Mouse (Mus musculus) embryonic fibroblast, embryonic 13.5 days (primary cell): ENCODE results near the gene Maml3. TPM values are rescaled to one million over a fixed set of nuclear protein-coding genes. Genes with fewer than 3 reads are reported as not detected.

ENCODE experiments used
- H3K27ac ChIP-seq: 2 replicates; pipeline ENCODE4 v1.5.1; 2012; ENCODE audit warnings: low read length, control low read depth, inconsistent platforms; ENCODE audit not compliant: insufficient read depth
- H3K4me1 ChIP-seq: 2 replicates; pipeline ENCODE4 v1.6.1; 2011; ENCODE audit warnings: low read length; ENCODE audit not compliant: control insufficient read depth, insufficient read depth
- H3K4me3 ChIP-seq: 2 replicates; pipeline ENCODE4 v1.5.1; 2011; ENCODE audit warnings: mild to moderate bottlenecking, control low read depth, low read length; ENCODE audit not compliant: insufficient read depth
- CTCF ChIP-seq: IDR thresholded peaks from 2 replicates; pipeline ENCODE4 v1.5.1; 2011; ENCODE audit warnings: mild to moderate bottlenecking, control low read depth, low read length, moderate library complexity, borderline replicate concordance; ENCODE audit not compliant: insufficient read depth
- POLR2A ChIP-seq: IDR thresholded peaks from 2 replicates; pipeline ENCODE4 v1.6.1; 2011; ENCODE audit warnings: low read depth, mild to moderate bottlenecking, control low read depth, low read length, moderate library complexity
- polyA plus RNA-seq: library from polyadenylated mRNA; stranded (reverse); fragments of >200 nt; gene quantifications from 2 replicates; pipeline ENCODE4 v1.2.4, GENCODE M21; 2011; ENCODE audit warnings: low read depth; ENCODE audit not compliant: missing spikeins, insufficient read length

Maml3 gene
- polyA plus RNA-seq, 1 experiment, result 2.2 TPM

DNA sequence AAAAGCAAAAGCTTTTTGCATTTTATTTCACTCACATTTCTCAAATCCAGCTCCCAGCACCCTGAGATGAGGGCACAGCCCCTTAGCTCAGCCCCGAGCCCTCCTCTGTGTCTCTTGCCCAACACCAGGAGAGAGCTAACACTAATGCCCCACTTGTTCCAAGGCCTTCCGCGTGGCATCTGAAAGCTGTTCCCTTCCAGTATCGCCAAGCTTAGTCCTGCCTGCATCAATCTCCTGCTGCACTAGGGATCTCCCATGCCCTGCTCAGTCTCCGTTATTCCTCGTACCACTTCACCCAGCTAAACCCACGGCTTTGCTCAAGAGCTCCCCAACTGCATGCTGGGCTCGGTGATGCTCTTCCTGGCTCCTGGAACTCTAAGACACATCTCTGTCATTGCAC, 57.3 kb downstream of the Maml3 start:
- H3K4me3 ChIP-seq, result no peak overlapping the region
- no peak for TF ChIP-seq POLR2A
- TF ChIP-seq CTCF, result no peak
- 0 out of 2 replicates have a peak overlapping the region, but pooled peaks have one; percentile 23 for H3K27ac ChIP-seq
- peaks cover 7% of the 10 kb centered on the region for H3K4me1 ChIP-seq

DNA sequence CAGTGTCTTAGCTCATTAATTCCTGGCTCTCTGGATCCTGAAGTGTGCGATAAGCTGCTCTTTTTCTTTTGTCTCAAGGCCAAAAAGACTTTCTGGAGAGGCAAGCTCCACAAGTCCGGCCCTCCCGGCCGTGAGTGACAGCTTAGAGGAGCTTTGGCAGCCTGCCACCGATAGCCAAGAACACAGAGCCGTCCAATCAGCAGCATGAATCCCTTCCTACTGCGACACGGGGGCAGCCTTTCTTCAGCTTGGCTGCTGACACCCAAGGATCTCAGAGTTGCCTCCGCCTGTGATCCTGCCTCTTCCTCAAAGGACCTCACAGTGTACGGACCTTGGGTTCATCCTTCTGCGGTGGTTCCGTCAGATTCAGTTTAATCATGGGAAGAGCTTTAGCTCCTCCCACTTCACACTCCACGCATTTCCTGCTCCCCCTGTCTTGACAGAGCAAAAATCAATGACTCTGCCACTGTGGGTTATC, 57.9 kb downstream of the Maml3 start:
- Histone ChIP-seq H3K4me3 (peak overlapping the region; percentile 3; the same call in 1 of the 2 replicates), H3K27ac (peak overlapping the region; percentile 90), H3K4me1 (peaks cover 7% of the 10 kb centered on the region)
- TF ChIP-seq POLR2A (peak; percentile 58), CTCF (no peak)

DNA sequence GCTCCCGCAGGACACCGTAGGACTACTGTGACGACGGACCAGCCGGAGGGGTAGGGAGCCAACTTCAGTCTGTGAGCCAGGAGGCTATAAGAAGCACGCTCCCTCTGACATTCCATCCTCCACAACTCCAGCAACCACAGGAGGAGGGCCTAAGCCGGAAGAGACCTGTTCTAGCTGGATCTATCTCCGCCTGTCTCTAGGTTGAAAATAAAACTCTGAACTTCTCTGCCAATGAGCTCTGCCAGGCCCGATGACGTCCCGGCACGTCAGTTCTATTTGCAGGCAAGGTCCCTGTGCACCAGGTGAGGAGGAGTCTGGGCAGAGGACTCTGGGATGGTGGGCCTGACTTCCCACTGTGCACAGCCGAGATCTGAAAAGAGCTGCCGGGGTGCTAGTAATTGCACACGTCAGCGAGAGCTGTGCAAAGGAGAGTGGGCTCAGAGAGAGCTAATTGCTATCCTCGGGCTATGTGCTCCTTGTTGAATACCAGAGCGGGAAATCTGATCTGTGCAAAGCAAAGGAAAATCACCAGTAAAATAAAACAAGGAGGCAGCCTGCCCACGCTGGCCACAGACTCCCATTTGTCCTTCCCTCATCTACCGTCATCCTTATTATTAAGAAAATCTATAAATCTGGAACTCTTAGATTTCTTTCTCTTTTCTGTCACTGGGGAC, 58.7 kb downstream of the Maml3 start:
- peak overlapping the region; percentile 7; the same call in 1 of the 2 replicates for H3K4me3 ChIP-seq
- peaks cover 7% of the 10 kb centered on the region for H3K4me1 ChIP-seq
- peak overlapping the region; percentile 90 for H3K27ac ChIP-seq

DNA sequence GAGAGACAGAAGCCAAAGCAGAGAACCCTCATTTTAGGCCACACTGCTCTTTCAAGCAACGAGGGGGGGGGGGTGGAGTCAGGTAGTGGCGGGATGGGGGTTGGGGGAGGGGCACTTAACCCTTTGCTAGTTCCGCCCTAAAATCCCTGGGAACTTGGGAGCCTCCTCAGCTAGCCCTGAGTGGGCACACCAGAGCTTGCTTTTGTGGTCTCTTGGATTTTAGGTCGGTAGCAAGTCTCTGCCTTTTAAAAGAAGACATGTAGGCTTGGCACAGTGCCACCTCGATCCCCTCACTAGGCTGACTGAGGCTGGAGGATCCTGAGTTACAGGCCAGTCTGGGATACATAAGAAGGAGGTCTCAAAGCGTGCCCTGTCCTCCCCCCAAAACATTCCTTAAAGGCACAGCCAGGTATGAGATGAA, 59.6 kb downstream of the Maml3 start:
- Histone ChIP-seq H3K4me3 (no peak overlapping the region), H3K4me1 (peaks cover 7% of the 10 kb centered on the region), H3K27ac (peak overlapping the region; percentile 90)
- no peak for TF ChIP-seq POLR2A
- no peak for TF ChIP-seq CTCF

More for the DNA sequence above, 58.7 kb downstream of the Maml3 start:
- peak; percentile 63 for TF ChIP-seq POLR2A
- TF ChIP-seq CTCF, result no peak

DNA sequence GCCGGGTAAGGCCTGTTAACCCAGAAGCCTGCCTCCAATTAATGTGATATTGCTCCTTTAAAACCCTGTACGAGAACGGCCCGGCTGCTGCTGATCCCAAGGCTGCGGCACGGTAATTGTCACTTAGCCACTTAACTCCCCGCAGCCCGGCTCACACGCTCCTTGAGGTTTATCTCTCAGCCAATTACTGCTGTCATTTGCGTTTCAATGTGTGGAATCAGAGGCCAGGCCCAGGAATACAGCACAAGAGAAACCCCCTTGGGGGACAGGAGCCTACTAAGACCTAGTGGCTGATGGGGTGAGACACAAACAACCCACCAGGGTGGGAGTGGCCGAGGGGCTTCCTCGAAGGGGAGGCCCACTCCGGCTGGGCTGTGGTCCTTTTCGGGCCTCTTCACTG, 60.2 kb downstream of the Maml3 start:
- H3K4me1 ChIP-seq, result peaks cover 7% of the 10 kb centered on the region
- H3K27ac ChIP-seq, result 0 out of 2 replicates have a peak overlapping the region, but pooled peaks have one; percentile 2
- H3K4me3 ChIP-seq, result no peak overlapping the region
- no peak for TF ChIP-seq POLR2A
- TF ChIP-seq CTCF, result no peak

DNA sequence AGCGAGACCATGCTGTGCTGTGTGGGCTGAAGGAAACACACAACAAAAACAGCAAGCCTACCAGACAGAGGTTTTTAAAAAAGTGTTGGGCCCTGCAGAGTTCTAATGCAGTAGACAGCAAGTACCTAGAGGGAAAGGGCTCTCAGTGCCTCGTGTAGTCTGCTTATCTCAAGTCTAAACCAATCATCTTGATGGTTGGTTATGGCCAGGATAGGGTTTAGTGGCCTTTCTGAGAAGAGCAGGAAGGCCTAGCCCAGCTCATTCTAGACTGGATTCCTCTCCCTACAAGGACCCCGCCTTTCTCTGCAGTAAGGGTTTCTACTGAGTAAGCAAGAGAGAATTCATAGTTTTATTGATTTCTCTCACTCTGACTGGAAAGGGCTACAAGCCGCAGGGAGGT, 61.0 kb downstream of the Maml3 start:
- TF ChIP-seq CTCF, result no peak
- TF ChIP-seq POLR2A, result no peak
- H3K27ac ChIP-seq, result no peak overlapping the region
- H3K4me3 ChIP-seq, result no peak overlapping the region
- peaks cover 7% of the 10 kb centered on the region for H3K4me1 ChIP-seq

DNA sequence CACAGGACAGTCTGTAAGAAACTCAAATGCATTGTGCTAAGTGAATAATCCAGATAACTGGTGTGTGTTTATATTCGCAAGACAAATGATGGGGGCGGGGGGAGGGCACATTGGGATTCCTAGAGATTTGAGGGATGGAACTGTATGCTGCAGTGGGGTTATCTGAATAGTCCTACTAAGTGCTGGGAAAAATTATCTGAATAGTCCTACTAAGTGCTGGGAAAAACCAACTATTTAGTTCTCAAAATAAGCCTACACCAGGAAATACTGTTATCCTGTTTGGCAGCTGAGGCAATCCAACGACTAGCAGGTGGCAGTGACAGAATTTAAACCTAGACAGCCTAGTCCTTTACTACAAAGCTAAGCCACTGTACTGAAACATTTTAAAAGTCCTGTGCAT, 62.2 kb downstream of the Maml3 start:
- TF ChIP-seq POLR2A (no peak), CTCF (no peak)
- no peak overlapping the region for H3K4me3 ChIP-seq
- H3K4me1 ChIP-seq, result peaks cover 7% of the 10 kb centered on the region
- no peak overlapping the region for H3K27ac ChIP-seq

DNA sequence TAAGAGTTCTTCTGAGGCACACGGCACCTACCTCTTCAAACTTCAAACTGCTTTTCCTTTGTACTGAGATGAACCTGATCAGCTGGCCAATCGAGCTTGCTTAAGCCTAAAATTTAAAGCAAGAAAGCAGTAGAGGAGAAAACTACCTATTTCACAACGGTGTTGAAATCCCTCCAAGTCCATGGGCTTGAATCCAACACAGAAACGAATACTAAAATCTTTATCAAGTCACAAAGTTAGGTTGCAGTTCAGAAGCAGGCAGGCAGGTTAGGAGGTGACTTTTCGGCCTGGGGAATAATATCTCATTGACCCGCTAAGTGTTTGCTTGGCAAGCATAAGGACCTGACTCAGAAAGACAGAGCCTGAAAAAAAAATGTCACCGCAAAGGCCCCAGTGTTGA, 64.9 kb downstream of the Maml3 start:
- Histone ChIP-seq H3K27ac (no peak overlapping the region), H3K4me1 (no peaks in the 10 kb centered on the region; the same call in 1 of the 2 replicates), H3K4me3 (no peak overlapping the region)
- no peak for TF ChIP-seq CTCF
- TF ChIP-seq POLR2A, result no peak

DNA sequence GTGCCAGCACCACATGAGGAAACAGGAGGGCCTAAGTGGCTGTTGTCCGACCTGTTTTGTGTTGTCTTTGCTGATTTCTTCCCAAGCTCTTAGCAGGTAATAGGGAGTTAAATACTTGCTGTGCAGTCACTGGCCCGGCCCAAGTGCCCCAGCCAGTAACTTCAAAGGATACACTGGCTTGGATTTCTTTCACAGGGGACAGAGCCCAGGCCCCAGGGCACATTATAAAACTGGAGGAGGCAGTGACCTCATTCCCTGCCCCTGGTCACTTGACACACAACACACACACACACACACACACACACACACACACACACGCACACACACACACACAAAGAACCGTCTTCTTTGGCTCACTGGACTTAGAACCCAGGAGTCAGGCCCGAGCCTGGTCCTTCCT, 67.6 kb downstream of the Maml3 start:
- TF ChIP-seq CTCF (no peak), POLR2A (no peak)
- Histone ChIP-seq H3K4me1 (no peaks in the 10 kb centered on the region), H3K4me3 (no peak overlapping the region), H3K27ac (no peak overlapping the region)

DNA sequence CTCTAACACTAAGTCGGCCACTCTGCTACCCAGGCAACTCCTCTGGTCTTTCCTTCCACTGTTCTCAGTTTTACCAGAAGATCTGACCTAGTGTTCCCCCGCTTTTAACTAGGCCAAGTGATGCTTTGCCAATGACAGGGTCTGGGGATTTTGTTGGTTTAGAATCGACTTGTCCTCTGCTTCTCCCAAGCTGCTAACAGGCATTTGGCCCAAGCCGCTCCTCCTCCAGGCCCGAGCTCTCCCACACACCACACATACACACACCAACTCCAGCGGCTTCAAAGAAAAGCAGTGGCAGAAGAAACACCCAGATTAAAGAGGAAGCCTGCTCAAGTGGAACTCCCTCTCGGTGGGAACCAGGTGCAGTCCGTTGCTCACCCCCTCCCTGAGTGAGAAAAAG, 69.5 kb downstream of the Maml3 start:
- Histone ChIP-seq H3K27ac (no peak overlapping the region), H3K4me3 (no peak overlapping the region), H3K4me1 (peaks cover 2% of the 10 kb centered on the region; the same call in 1 of the 2 replicates)
- no peak for TF ChIP-seq CTCF
- no peak for TF ChIP-seq POLR2A
